Mouse (Mus musculus) spleen, adult 12 weeks (tissue): ENCODE measurements around the gene Krt8.
A peak's percentile ranks its signal among the peaks of the same experiment; 100 is the strongest.

Source experiments
- DNase-seq: peaks from one replicate; pipeline ENCODE4 v3.0.0; 2022; ENCODE audit warnings: low spot score

Gene Krt8

GRCm38 (mm10) chr15:101974083-101974845, 30.0 kb downstream of the Krt8 start:
- DNase-seq = no peak

DNA sequence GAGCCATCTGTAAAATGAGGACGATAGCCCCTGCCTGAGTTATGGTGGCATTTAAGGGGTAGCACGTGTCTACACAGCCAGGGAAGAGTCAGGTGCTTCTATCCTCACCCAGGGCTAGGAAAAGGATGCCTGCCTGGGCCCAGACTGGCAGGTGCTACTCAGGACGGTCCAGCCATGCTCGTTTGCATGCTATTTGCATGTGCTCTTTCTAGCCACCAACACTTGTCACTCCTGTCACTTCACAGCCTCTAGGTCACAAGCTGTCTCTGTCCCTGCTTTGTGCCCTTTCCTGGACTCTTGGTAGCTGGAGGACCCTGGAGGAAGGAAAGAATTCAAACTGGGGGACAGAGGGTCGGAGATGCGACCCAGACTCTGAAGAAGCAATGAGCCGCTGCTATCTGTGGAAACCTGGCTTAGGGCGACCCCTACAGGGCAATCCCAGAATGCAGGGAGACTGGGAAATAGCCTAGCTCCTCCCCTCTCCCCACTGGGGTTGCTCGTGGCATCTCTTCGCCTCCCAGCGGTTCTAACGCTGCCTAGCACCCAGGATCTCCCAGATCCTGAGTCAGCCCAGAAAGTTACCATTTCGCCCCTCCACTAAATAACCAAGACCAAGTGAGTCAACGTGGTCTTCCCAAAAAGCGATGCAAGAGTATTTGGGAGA, 30.7 kb downstream of the Krt8 start:
- DNase-seq = peak; percentile 86

- DNase-seq = no peak
These were observed 33.7 kb downstream of the Krt8 start for GRCm38 (mm10) chr15:101970536-101970935.

DNA sequence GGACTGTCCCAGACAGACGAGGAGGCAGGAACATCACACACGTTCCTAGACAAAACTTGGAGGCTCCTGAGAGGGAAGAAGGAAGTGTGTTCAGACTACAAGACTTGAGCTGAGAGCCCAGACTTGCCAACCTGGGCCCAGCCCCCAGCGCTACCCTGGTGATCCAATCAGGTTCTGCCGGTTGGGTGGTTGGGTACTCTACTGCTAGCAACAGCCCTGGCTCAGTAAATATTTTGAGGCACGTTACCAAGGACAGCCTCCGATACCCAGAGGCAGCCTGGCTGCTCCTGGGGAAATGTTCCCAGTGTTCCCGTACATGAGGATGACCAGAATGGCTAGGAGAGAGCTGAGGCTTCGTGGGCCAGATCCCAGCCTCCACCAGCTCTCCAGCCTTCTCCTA, 37.5 kb downstream of the Krt8 start:
- DNase-seq = no peak

- DNase-seq = no peak
These were observed 45.4 kb downstream of the Krt8 start for GRCm38 (mm10) chr15:101958891-101959290.

- no peak for DNase-seq
These were observed 50.1 kb downstream of the Krt8 start, which contains the start of gene Krt78 for GRCm38 (mm10) chr15:101954187-101954586. Gene Krt78, minus strand, starts transcription at chr15:101954287.

DNA sequence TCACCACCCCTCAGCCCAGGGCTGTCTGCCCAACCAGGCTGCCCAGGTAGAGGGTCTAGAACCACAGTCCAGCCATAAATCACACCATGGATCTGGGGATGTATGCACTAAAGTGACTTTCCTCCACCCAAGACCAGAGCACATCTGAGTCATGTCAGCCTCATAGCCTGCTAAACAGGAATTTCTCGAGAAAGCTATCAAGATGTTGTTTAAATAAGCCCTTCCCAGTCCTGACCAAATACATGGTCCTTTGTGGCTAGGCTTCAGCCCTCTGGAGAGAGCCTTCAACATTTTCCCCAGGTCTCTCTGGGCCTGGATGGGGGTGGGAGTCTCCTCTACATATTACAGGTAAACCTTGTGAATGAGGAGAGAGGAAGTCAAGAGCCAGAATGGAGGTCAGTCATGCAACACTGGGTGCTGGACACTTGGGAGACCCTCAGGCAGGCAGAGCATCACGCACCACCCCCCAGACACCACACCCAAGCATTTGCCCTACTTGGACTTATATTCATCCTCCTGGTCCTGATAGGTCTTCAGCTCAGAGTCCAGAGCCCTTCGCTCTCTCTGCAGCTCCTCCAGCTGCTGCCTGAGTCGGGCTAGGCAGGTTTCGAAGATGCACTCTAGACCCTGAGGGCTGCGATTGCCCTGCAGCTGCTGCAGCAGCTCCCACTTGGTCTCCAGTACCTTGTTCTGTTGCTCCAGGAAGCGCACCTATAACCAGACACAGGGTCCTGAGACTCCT, 51.4 kb downstream of the Krt8 start:
- DNase-seq = no peak
